In the genomic region with DNA sequence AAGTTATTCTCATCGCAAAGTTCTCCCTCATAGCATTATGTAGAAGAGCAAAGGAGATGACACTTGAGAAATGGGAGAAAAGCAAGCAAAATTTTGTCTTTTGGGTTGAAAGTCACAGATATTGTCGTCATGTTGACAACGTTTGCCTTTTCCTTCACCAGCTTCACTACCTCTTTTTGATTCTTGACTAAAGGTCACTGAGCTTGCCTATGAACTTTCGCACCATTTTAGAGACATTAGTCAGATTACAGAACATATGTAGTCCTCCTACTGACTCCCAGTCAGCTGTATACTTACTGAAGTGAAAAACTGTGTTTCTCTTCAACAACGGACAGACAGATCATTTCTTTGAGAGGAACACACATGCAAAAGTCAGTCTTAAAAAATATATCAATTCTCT, we compare ENCODE assay signal across 23 mouse cellular contexts. TPM values are rescaled to one million over a fixed set of nuclear protein-coding genes. Genes with fewer than 3 reads are reported as not detected.
DNase-seq lines count a peak whose midpoint lies in the region; ATAC-seq lines count a peak whose summit lies in the region.
"Had no signal": no experiment of that assay in that cellular context is flagged by ENCODE, and none has a peak within 500 bp of the region (broad histone marks: within the 10 kb centered on the region; RNA-seq: fewer than 3 reads in every experiment).

No protein-coding gene starts in this region.

- peak; percentile 8 for DNase-seq in lung, postnatal 25 days (ENCODE audit: low spot score)
- DNase-seq in lung, postnatal 10 days = no peak
- DNase-seq in A20 (ENCODE audit: low read depth, low spot score) = peak; percentile 29
- DNase-seq in adipocyte (ENCODE audit: low spot score) = peak; percentile 44
- DNase-seq in cerebellum, adult 11-12 months = no peak
- DNase-seq: adrenal gland, adult 2 months; adrenal gland, postnatal 10 days; adrenal gland, postnatal 25 days; B cell, adult 2 months; cerebellum, adult 11 months; cerebellum, adult 2 months; cerebellum, adult 9-10 months; cerebellum, postnatal 10 days; cerebellum, postnatal 25 days; forebrain, postnatal 0 days had no signal

- no peak for ATAC-seq in megakaryocyte-erythroid progenitor cell, adult 5-6 weeks (replicated peaks; ENCODE audit: low FRiP score, low TSS enrichment, poor library complexity, severe bottlenecking)
- ATAC-seq: activated CD4-positive, CD25-positive, alpha-beta regulatory T cell, adult 4 months; CD4-positive, CD25-positive, alpha-beta regulatory T cell, adult 4 months; forebrain, embryonic 13.5 days; forebrain, embryonic 15.5 days; forebrain, postnatal 0 days; Patski had no signal

RNA-seq across cellular contexts. Expression of a gene that starts 40.0 kb away (rescaled TPM):
- total RNA-seq in megakaryocyte-erythroid progenitor cell, adult 5-6 weeks (2014; fragmentation: Nextera tagmentation) = not detected in 2 replicates
- not detected in 2 replicates for total RNA-seq in megakaryocyte-erythroid progenitor cell, adult 5-6 weeks (2017)
- total RNA-seq: adrenal gland, adult 2 months; adrenal gland, postnatal 10 days; adrenal gland, postnatal 25 days; adrenal gland, postnatal 4 days; CH12.LX; forebrain, postnatal 0 days had no signal

Comparison
In these comparisons a context has a peak if more than half of its experiments do, and no peak if none do; other contexts are left out.
1. DNase-seq: peak in lung, postnatal 25 days (single experiment), A20 (single experiment) and adipocyte (single experiment); none in lung, postnatal 10 days (single experiment) and cerebellum, adult 11-12 months (single experiment).